Mouse (Mus musculus): Measurements from ENCODE around the gene Srek1. TPM values are rescaled to one million over a fixed set of nuclear protein-coding genes. Genes with fewer than 3 reads are reported as not detected.
A peak's percentile ranks its signal among the peaks of the same experiment; 100 is the strongest.

Gene Srek1
- polyA plus RNA-seq, 1 experiment from 2014 or later = 75.7 TPM

DNA sequence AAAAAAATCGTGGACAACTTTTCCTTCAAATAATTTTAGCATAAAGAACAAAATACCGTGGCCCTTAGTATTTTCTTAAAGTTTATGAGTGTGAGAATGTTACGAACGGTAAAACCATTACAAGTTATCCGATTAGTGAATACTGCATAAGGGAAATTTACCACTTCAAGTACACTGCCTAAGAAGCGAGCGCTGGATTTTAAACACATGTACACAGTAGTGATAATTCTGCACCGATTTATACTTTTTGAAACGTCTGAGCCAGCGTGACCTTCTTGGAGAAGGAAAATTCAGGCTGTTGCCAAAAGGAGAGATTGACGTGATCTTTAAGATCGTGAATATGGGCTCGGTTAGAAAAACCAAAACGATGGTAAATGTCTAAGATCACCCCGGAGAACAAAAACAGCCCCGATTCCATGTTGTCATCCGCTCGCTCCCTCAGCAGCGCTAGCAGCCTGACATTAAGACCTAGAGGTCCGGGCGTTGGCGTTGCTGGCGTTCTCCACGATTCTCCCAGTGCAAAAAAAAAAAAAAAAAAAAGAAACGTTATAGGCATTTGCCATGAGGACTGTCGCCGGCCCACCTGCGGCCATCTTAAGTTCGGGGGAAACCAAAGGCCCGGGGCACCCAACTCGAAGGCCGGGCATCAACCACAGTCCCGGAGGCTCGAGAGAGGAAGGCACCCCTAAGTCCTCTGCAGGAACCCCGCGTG lies 845 bp downstream of the Srek1 start:
- H3K9ac ChIP-seq = peak overlapping the region; percentile 97
- H3K36me3 ChIP-seq = no peaks in the 10 kb centered on the region
- peak overlapping the region; percentile 53 for H3K4me2 ChIP-seq (replicated peaks)
- peaks cover 19% of the 10 kb centered on the region for H3K4me1 ChIP-seq
- ATAC-seq (ENCODE audit: insufficient number of reproducible peaks, low FRiP score, low TSS enrichment, low read depth) = peak; percentile 44
- under 1% methylated on average over 36 of the region's 36 CpGs for WGBS
- no peaks in the 10 kb centered on the region for H3K27me3 ChIP-seq
- H3K27ac ChIP-seq (replicated peaks) = peak overlapping the region; percentile 100
- no peaks in the 10 kb centered on the region for H3K9me3 ChIP-seq (replicated peaks)
- peak overlapping the region; percentile 81 for H3K4me3 ChIP-seq (replicated peaks)

- H3K4me1 ChIP-seq = peaks cover 19% of the 10 kb centered on the region
- H3K36me3 ChIP-seq = no peaks in the 10 kb centered on the region
- no peak for ATAC-seq (ENCODE audit: insufficient number of reproducible peaks, low FRiP score, low TSS enrichment, low read depth)
- peak overlapping the region; percentile 100; the same call in 1 of the 2 replicates for H3K27ac ChIP-seq (replicated peaks)
- WGBS = 30% methylated on average over 5 of the region's 5 CpGs
- H3K9ac ChIP-seq = no peak overlapping the region
- no peaks in the 10 kb centered on the region for H3K9me3 ChIP-seq (replicated peaks)
- peak overlapping the region; percentile 53 for H3K4me2 ChIP-seq (replicated peaks)
- peak overlapping the region; percentile 81 for H3K4me3 ChIP-seq (replicated peaks)
- no peaks in the 10 kb centered on the region for H3K27me3 ChIP-seq
These were observed 1.5 kb downstream of the Srek1 start for GRCm38 (mm10) chr13:103772917-103773316.

GRCm38 (mm10) chr13:103770821-103771220 lies 3.6 kb downstream of the Srek1 start:
- peaks cover 6% of the 10 kb centered on the region; the same call in 1 of the 2 replicates for H3K36me3 ChIP-seq
- H3K9me3 ChIP-seq (replicated peaks) = no peaks in the 10 kb centered on the region
- no peak overlapping the region for H3K9ac ChIP-seq
- H3K27ac ChIP-seq (replicated peaks) = no peak overlapping the region
- peaks cover 19% of the 10 kb centered on the region for H3K4me1 ChIP-seq
- no peak overlapping the region for H3K4me3 ChIP-seq (replicated peaks)
- ATAC-seq (ENCODE audit: insufficient number of reproducible peaks, low FRiP score, low TSS enrichment, low read depth) = no peak
- H3K27me3 ChIP-seq = no peaks in the 10 kb centered on the region
- H3K4me2 ChIP-seq (replicated peaks) = no peak overlapping the region

DNA sequence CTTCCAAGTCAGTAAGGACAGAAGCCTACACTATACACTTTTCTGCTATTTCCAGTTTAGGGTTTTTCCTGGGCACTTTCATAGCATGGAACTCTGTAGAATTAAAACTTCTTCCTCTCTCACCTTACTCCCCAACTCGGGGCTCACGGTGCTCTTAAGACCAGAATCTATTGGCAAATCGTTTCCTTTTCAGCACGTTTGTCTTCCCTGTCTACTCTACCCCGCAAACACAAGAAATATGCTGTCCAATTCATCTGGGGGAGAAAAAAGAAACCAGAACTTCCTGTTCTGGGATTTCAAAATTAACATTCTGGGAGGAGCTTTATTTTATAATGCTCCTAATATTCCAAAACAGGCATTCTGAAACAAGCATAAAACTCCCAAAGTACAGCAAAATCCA lies 6.5 kb downstream of the Srek1 start:
- WGBS = 44% methylated on average over 5 of the region's 5 CpGs
- H3K4me3 ChIP-seq (replicated peaks) = no peak overlapping the region
- H3K27me3 ChIP-seq = no peaks in the 10 kb centered on the region
- H3K9ac ChIP-seq = no peak overlapping the region
- peaks cover 12% of the 10 kb centered on the region for H3K4me1 ChIP-seq
- H3K27ac ChIP-seq (replicated peaks) = 0 out of 2 replicates have a peak overlapping the region, but pooled peaks have one; percentile 13
- peaks cover 13% of the 10 kb centered on the region for H3K36me3 ChIP-seq
- H3K9me3 ChIP-seq (replicated peaks) = no peaks in the 10 kb centered on the region
- H3K4me2 ChIP-seq (replicated peaks) = no peak overlapping the region
- no peak for ATAC-seq (ENCODE audit: insufficient number of reproducible peaks, low FRiP score, low TSS enrichment, low read depth)

- no peaks in the 10 kb centered on the region for H3K27me3 ChIP-seq
- no peak overlapping the region for H3K4me3 ChIP-seq (replicated peaks)
- no peak for ATAC-seq (ENCODE audit: insufficient number of reproducible peaks, low FRiP score, low TSS enrichment, low read depth)
- 75% methylated on average over 1 of the region's 1 CpGs for WGBS
- no peak overlapping the region for H3K9ac ChIP-seq
- H3K27ac ChIP-seq (replicated peaks) = no peak overlapping the region
- H3K4me1 ChIP-seq = no peaks in the 10 kb centered on the region
- peaks cover 38% of the 10 kb centered on the region for H3K36me3 ChIP-seq
- H3K9me3 ChIP-seq (replicated peaks) = no peaks in the 10 kb centered on the region
- no peak overlapping the region for H3K4me2 ChIP-seq (replicated peaks)
These were observed 10.8 kb downstream of the Srek1 start for GRCm38 (mm10) chr13:103763640-103764039.

DNA sequence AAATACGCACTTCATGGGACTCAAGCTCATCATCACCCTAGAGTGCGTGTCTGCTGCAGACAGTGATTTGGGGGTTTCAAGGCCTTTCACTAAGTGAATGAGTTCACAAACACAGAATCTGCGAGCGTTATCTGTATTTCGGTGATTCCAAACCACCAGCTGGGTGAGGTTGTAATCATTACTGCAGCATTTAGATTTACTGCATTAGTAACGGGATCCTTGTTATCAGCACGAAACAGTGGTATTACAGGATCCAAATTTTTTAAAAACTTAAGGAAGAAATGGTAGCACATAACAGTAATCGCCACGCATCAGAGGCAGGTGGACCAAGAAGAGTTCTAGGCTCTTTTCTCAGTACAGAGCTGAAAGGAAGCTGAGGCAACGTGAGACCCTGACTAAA lies 12.4 kb downstream of the Srek1 start:
- 91% methylated on average over 10 of the region's 10 CpGs for WGBS

DNA sequence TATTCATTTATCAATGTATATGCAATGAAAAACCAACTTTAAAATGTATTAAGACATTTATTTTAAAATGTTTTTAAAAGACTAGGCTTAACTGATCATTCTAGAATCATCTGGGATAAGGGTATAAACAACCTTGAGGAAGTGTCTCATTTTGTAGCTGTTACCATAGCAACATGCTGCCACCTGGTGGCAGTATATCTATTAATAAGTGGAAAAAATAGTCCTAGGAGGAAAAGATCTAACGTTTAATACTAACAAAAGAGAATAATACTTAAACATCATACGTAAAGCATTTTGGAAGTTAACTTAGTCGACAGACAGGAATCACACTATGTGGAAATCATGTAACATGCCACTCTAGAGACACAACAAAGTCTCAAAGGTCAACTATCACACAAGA lies 23.0 kb downstream of the Srek1 start:
- Histone ChIP-seq H3K36me3 (peaks cover 62% of the 10 kb centered on the region), H3K4me2 (replicated peaks) (no peak overlapping the region), H3K27me3 (no peaks in the 10 kb centered on the region), H3K9ac (no peak overlapping the region), H3K4me3 (replicated peaks) (no peak overlapping the region), H3K27ac (replicated peaks) (no peak overlapping the region), H3K9me3 (replicated peaks) (no peaks in the 10 kb centered on the region), H3K4me1 (no peaks in the 10 kb centered on the region)
- 53% methylated on average over 3 of the region's 3 CpGs for WGBS
- no peak for ATAC-seq (ENCODE audit: insufficient number of reproducible peaks, low FRiP score, low TSS enrichment, low read depth)

More for the DNA sequence above, 12.4 kb downstream of the Srek1 start:
- ATAC-seq (ENCODE audit: insufficient number of reproducible peaks, low FRiP score, low TSS enrichment, low read depth) = no peak
- Histone ChIP-seq H3K4me2 (replicated peaks) (no peak overlapping the region), H3K9me3 (replicated peaks) (no peaks in the 10 kb centered on the region), H3K9ac (no peak overlapping the region), H3K4me1 (no peaks in the 10 kb centered on the region), H3K4me3 (replicated peaks) (no peak overlapping the region), H3K36me3 (peaks cover 50% of the 10 kb centered on the region), H3K27ac (replicated peaks) (no peak overlapping the region), H3K27me3 (no peaks in the 10 kb centered on the region)

DNA sequence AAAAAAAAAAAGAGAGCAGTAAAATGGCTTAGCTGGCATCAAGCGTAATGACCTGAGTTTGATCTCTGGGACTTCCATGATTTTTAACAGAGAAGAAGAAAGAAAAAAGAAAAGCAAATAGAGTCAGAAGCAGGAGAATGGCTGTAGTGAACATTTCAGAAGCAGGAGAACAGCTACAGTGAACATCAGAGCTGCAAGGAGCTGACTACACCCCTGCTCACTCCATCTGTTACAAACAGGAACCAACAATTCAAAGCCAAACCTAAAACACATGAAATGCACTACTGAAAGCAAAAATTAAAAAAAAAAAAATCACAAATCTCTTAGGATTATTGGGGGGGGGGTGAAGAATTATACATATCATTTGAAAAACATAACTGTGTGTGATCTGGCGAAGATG lies 28.7 kb downstream of the Srek1 start:
- Histone ChIP-seq H3K4me1 (no peaks in the 10 kb centered on the region), H3K27ac (replicated peaks) (no peak overlapping the region), H3K4me3 (replicated peaks) (no peak overlapping the region), H3K9me3 (replicated peaks) (no peaks in the 10 kb centered on the region), H3K4me2 (replicated peaks) (no peak overlapping the region), H3K27me3 (no peaks in the 10 kb centered on the region), H3K9ac (no peak overlapping the region), H3K36me3 (peaks cover 70% of the 10 kb centered on the region)
- ATAC-seq (ENCODE audit: insufficient number of reproducible peaks, low FRiP score, low TSS enrichment, low read depth) = no peak
- 88% methylated on average over 2 of the region's 2 CpGs for WGBS

DNA sequence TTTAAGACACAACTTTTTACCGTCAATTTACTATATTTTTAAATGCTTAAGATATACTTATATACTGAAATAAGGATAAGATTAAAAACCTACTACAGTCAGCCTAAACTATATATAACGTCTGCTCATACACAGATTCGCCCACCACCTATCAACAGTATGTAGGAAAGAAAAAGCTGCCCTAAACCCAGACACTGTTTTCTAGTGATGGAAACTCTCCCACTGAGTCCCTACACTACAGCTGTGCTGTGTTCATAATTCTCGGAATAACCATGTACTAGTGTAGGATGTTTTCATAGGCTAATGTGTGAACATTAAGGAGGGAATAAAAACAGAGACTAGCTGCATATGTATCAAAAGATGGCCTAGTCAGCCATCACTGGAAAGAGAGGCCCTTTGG lies 29.2 kb downstream of the Srek1 start:
- Histone ChIP-seq H3K27ac (replicated peaks) (no peak overlapping the region), H3K4me1 (no peaks in the 10 kb centered on the region), H3K27me3 (no peaks in the 10 kb centered on the region), H3K36me3 (peaks cover 67% of the 10 kb centered on the region), H3K9ac (no peak overlapping the region), H3K9me3 (replicated peaks) (no peaks in the 10 kb centered on the region), H3K4me3 (replicated peaks) (no peak overlapping the region), H3K4me2 (replicated peaks) (no peak overlapping the region)
- 92% methylated on average over 4 of the region's 4 CpGs for WGBS
- ATAC-seq (ENCODE audit: insufficient number of reproducible peaks, low FRiP score, low TSS enrichment, low read depth) = no peak

DNA sequence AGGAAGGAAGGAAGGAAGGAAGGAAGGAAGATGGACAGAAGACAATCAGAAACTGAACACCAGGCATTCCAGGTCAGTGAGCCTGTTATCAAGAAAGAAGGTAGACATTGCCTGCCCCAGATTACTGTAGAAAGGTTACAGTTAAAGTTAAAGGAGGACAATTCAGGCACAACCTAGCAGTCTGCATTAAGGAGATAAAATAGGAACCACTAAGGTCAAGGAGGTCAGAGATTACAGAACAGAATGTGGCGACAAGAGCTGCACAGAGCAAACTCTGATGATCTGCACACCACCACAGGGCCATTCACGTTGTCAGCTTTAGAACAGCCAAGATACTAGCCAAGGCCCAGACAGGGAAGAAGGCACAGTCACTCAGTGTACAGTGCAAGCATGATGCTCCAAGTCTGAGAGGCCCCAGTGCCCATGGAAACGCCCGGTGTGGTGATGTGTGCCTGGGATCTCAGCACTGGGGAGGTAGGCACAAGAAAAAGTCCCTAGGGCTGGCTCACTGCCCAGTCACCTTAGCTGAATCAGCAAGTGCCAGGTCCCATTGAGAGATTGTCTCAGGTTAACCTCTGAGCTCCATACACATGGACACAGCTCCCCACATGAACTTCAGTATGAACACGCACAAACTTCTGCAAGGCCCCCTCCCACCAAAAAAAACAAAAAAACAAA lies 38.9 kb downstream of the Srek1 start:
- Histone ChIP-seq H3K9ac (no peak overlapping the region), H3K4me2 (replicated peaks) (no peak overlapping the region), H3K9me3 (replicated peaks) (no peaks in the 10 kb centered on the region), H3K4me1 (no peaks in the 10 kb centered on the region), H3K27me3 (no peaks in the 10 kb centered on the region), H3K27ac (replicated peaks) (no peak overlapping the region), H3K4me3 (replicated peaks) (no peak overlapping the region), H3K36me3 (peaks cover 33% of the 10 kb centered on the region)
- WGBS = 86% methylated on average over 5 of the region's 5 CpGs
- peak; percentile 24; the same call in 1 of the 2 replicates for ATAC-seq (ENCODE audit: insufficient number of reproducible peaks, low FRiP score, low TSS enrichment, low read depth)

DNA sequence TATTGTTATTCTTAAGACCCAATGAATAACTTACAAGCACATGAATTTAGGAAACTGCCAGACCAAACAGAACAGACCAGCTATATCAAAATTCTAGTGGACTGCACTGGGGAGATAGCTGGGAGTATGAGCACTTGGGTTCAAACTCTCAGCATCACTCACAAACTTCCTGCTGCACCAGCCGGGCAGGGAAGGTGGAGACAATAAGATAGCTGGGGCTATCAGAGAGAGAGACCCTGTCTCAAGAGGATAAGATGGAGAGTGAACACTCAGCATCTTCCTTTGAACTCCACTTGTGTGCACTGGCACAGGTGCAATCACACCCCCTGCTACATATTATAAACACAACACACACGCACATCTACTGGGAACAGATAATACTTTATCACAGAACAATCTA lies 47.5 kb downstream of the Srek1 start:
- WGBS = 90% methylated on average over 2 of the region's 2 CpGs
- H3K27me3 ChIP-seq = no peaks in the 10 kb centered on the region
- no peak overlapping the region for H3K4me3 ChIP-seq (replicated peaks)
- no peak overlapping the region for H3K27ac ChIP-seq (replicated peaks)
- H3K4me1 ChIP-seq = no peaks in the 10 kb centered on the region
- no peak overlapping the region for H3K9ac ChIP-seq
- no peak overlapping the region for H3K4me2 ChIP-seq (replicated peaks)
- no peak for ATAC-seq (ENCODE audit: insufficient number of reproducible peaks, low FRiP score, low TSS enrichment, low read depth)
- H3K36me3 ChIP-seq = no peaks in the 10 kb centered on the region
- 0 out of 2 replicates have a peak, but pooled peaks cover 3% of the 10 kb centered on the region for H3K9me3 ChIP-seq (replicated peaks)
